Comparison of ENCODE assay signal across 8 mouse cellular contexts in the genomic region with DNA sequence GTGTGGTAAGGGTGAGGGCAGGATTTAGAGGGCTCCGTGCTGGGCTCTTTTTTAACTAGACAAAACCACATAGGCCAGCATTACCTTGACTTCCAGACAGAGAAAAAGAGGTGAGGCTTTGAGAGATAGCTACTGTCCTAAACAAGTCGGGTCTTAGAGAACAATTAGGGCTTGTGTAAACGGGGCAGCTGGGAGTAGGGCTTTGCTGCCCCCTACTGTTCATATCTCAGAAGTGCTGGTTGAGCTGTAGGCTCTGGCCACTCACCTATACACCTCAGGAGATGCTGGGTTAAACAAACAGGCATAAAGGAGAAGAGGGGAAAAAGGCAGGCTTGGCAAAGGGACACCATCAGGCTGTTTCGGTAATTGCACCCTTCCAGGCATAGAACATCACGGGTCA. TPM values are rescaled to one million over a fixed set of nuclear protein-coding genes. Genes with fewer than 3 reads are reported as not detected.
DNase-seq lines count a peak whose midpoint lies in the region; ATAC-seq and TF ChIP-seq lines count a peak whose summit lies in the region.

No protein-coding gene starts in this region.

- no peak overlapping the region for H3K27ac ChIP-seq in heart, adult 2 months
- H3K27ac ChIP-seq in kidney, embryonic 14.5 days (ENCODE audit: low read depth, low read length), result no peak overlapping the region
- H3K27ac ChIP-seq in thymus, adult 2 months (ENCODE audit: control insufficient read depth, insufficient read depth, low read length), result no peak overlapping the region

- intact Hi-C loops in heart, adult 2 months (cut with DNase I), result loop anchor here (2.0 to 10.0 kb wide), 4 partner anchors 33 to 491 kb away; no protein-coding TSS in a partner anchor

- ATAC-seq in kidney, embryonic 14.5 days (ENCODE audit: low FRiP score, low TSS enrichment), result peak; percentile 53; the same call in 1 of the 2 replicates

- WGBS in heart, adult 2 months, result 6% methylated on average over 5 of the region's 5 CpGs
- WGBS in kidney, embryonic 14.5 days, result 7% methylated on average over 5 of the region's 5 CpGs
- WGBS in thymus, adult 2 months, result 11% methylated on average over 5 of the region's 5 CpGs

- H3K4me2 ChIP-seq in kidney, embryonic 14.5 days (replicated peaks; ENCODE audit: low read depth, low read length), result no peak overlapping the region

- DNase-seq in 3134 (ENCODE audit: extremely low read depth, insufficient read length, low spot score) (peak; percentile 42), NIH3T3 (ENCODE audit: low read depth) (peak; percentile 86), liver (peak; percentile 54)
- peak; percentile 75 to 80 for DNase-seq in cerebellum, postnatal 25 days
- DNase-seq in heart, adult 2 months, result peak; percentile 43 to 58
- peak; percentile 11 to 46 for DNase-seq in natural killer cell, adult 2 months (ENCODE audit: low spot score in 2 of 2)
- DNase-seq in thymus, adult 2 months, result peak; percentile 65

- no peaks in the 10 kb centered on the region for H3K79me2 ChIP-seq in heart, adult 2 months (replicated peaks; ENCODE audit: control insufficient read depth, insufficient read depth, low read length)

- H3K9ac ChIP-seq in heart, adult 2 months (ENCODE audit: low read depth, low read length), result no peak overlapping the region
- H3K9ac ChIP-seq in kidney, embryonic 14.5 days (ENCODE audit: low read depth, low read length), result no peak overlapping the region

- peak; percentile 97; the same call in 1 of the 2 replicates for TF ChIP-seq CTCF in heart, adult 2 months (IDR thresholded peaks at IDR 0.05)
- no peak for TF ChIP-seq CTCF in thymus, adult 2 months (IDR thresholded peaks at IDR 0.05; ENCODE audit: borderline replicate concordance, control insufficient read depth, extremely low read depth, insufficient read depth, low read length, poor library complexity)

- TF ChIP-seq EP300 in heart, adult 2 months (IDR thresholded peaks at IDR 0.05; ENCODE audit: insufficient read depth, low read depth, low read length), result 0 out of 2 replicates have a peak, but pooled peaks have one; percentile 36

- no peaks in the 10 kb centered on the region for H3K27me3 ChIP-seq in heart, adult 2 months (ENCODE audit: control insufficient read depth, insufficient read depth, low read length)
- H3K27me3 ChIP-seq in kidney, embryonic 14.5 days (ENCODE audit: control insufficient read depth, insufficient read depth, low read length), result no peaks in the 10 kb centered on the region
- no peaks in the 10 kb centered on the region for H3K27me3 ChIP-seq in thymus, adult 2 months (ENCODE audit: control insufficient read depth, insufficient read depth, low read length)

- H3K36me3 ChIP-seq in heart, adult 2 months (ENCODE audit: control insufficient read depth, insufficient read depth, low read length), result no peaks in the 10 kb centered on the region
- H3K36me3 ChIP-seq in kidney, embryonic 14.5 days (ENCODE audit: control insufficient read depth, insufficient read depth, low read length), result no peaks in the 10 kb centered on the region
- H3K36me3 ChIP-seq in thymus, adult 2 months (ENCODE audit: control insufficient read depth, insufficient read depth, low read length), result no peaks in the 10 kb centered on the region

- no peaks in the 10 kb centered on the region for H3K4me1 ChIP-seq in heart, adult 2 months (ENCODE audit: control insufficient read depth, insufficient read depth, low read length)
- peaks cover 6% of the 10 kb centered on the region; the same call in 1 of the 2 replicates for H3K4me1 ChIP-seq in kidney, embryonic 14.5 days (ENCODE audit: control insufficient read depth, insufficient read depth, low read length)
- H3K4me1 ChIP-seq in thymus, adult 2 months (replicated peaks; ENCODE audit: control insufficient read depth, insufficient read depth, low read length), result no peaks in the 10 kb centered on the region

- H3K9me3 ChIP-seq in kidney, embryonic 14.5 days (ENCODE audit: control insufficient read depth, low read length), result no peaks in the 10 kb centered on the region

- no peak overlapping the region for H3K4me3 ChIP-seq in heart, adult 2 months
- H3K4me3 ChIP-seq in kidney, embryonic 14.5 days (ENCODE audit: low read length), result no peak overlapping the region
- H3K4me3 ChIP-seq in thymus, adult 2 months (ENCODE audit: control insufficient read depth, insufficient read depth, low read length), result no peak overlapping the region

- no peak for TF ChIP-seq POLR2A in heart, adult 2 months (IDR thresholded peaks at IDR 0.05; ENCODE audit: insufficient read depth, low read depth, low read length)
- no peak for TF ChIP-seq POLR2A in thymus, adult 2 months (IDR thresholded peaks at IDR 0.05; ENCODE audit: control insufficient read depth, extremely low read depth, insufficient read depth, low read length, poor library complexity)

RNA-seq across cellular contexts. Expression of a gene that starts 34.3 kb away (rescaled TPM):
- total RNA-seq in heart, adult 2 months (2021), result 10 to 100 TPM; 16.1 to 16.7 TPM
- polyA plus RNA-seq in heart, adult 2 months (2012; rRNA removed), result 4.9 and 10.2 TPM in 2 replicates
- 20.8 and 38.2 TPM in 2 replicates for polyA plus RNA-seq in kidney, embryonic 14.5 days (2014; fragmentation: Nextera tagmentation; extraction: Ambion mirVana)
- 15.3 and 20.5 TPM in 2 replicates for polyA plus RNA-seq in thymus, adult 2 months (2012; rRNA removed)

Comparison
In these comparisons a context has a peak if more than half of its experiments do, and no peak if none do; other contexts are left out.
1. DNase-seq: peak in every context shown above with its lines; median percentile 86 in NIH3T3; 78 in cerebellum, postnatal 25 days; 65 in thymus, adult 2 months; 54 in liver; 50 in heart, adult 2 months; 42 in 3134; 28 in natural killer cell, adult 2 months.